ENCODE assay signal across 11 mouse cellular contexts in genomic region chr2:116813559-116813895, GRCm38 (mm10).
DNase-seq lines count a peak whose midpoint lies in the region; ATAC-seq and TF ChIP-seq lines count a peak whose summit lies in the region.
"Had no signal": no experiment of that assay in that cellular context is flagged by ENCODE, and none has a peak within 500 bp of the region (broad histone marks: within the 10 kb centered on the region; RNA-seq: fewer than 3 reads in every experiment).

No protein-coding gene starts in this region.

- DNase-seq in heart, postnatal 0 days (ENCODE audit: low spot score) = no peak
- DNase-seq in heart, embryonic 10.5 days (ENCODE audit: low spot score) = no peak
- DNase-seq in midbrain, embryonic 10.5 days (ENCODE audit: low spot score) = no peak
- no peak for DNase-seq in midbrain, embryonic 11.5 days (ENCODE audit: low spot score, missing footprints)
- DNase-seq in stomach, postnatal 0 days (ENCODE audit: low spot score) = no peak
- no peak for DNase-seq in cerebellum, postnatal 10 days
- DNase-seq: adrenal gland, adult 2 months; lung, adult 2 months; right cerebral cortex, postnatal 4 days had no signal

- H3K9me3 ChIP-seq in heart, postnatal 0 days (replicated peaks; ENCODE audit: control insufficient read depth, low read length) = no peaks in the 10 kb centered on the region
- no peaks in the 10 kb centered on the region for H3K9me3 ChIP-seq in heart, embryonic 10.5 days
- H3K9me3 ChIP-seq in midbrain, embryonic 10.5 days (replicated peaks) = no peaks in the 10 kb centered on the region
- no peaks in the 10 kb centered on the region for H3K9me3 ChIP-seq in midbrain, embryonic 11.5 days (ENCODE audit: control insufficient read depth, low read length)
- H3K9me3 ChIP-seq in limb, embryonic 13.5 days = no peaks in the 10 kb centered on the region
- H3K9me3 ChIP-seq in stomach, postnatal 0 days (ENCODE audit: control insufficient read depth, low read length) = no peaks in the 10 kb centered on the region
- H3K9me3 ChIP-seq: hindbrain, embryonic 13.5 days had no signal

- H3K27me3 ChIP-seq in heart, postnatal 0 days (ENCODE audit: control insufficient read depth, insufficient read depth, low read length) = no peaks in the 10 kb centered on the region
- H3K27me3 ChIP-seq in heart, embryonic 10.5 days (ENCODE audit: insufficient read depth, poor library complexity, severe bottlenecking) = no peaks in the 10 kb centered on the region
- peaks cover 10% of the 10 kb centered on the region; the same call in 1 of the 2 replicates for H3K27me3 ChIP-seq in midbrain, embryonic 10.5 days (ENCODE audit: low read depth, poor library complexity, severe bottlenecking)
- no peaks in the 10 kb centered on the region for H3K27me3 ChIP-seq in midbrain, embryonic 11.5 days (ENCODE audit: control insufficient read depth, insufficient read depth, low read length)
- H3K27me3 ChIP-seq in limb, embryonic 13.5 days = 0 out of 2 replicates have a peak, but pooled peaks cover 2% of the 10 kb centered on the region
- H3K27me3 ChIP-seq in stomach, postnatal 0 days (ENCODE audit: control insufficient read depth, insufficient read depth, low read length) = no peaks in the 10 kb centered on the region
- H3K27me3 ChIP-seq: hindbrain, embryonic 13.5 days had no signal

- no peak overlapping the region for H3K27ac ChIP-seq in heart, postnatal 0 days (ENCODE audit: low read depth)
- H3K27ac ChIP-seq in heart, embryonic 10.5 days = no peak overlapping the region
- peak overlapping the region; percentile 81 for H3K27ac ChIP-seq in midbrain, embryonic 10.5 days (replicated peaks)
- no peak overlapping the region for H3K27ac ChIP-seq in midbrain, embryonic 11.5 days (ENCODE audit: low read depth, low read length)
- no peak overlapping the region for H3K27ac ChIP-seq in limb, embryonic 13.5 days
- H3K27ac ChIP-seq in stomach, postnatal 0 days (replicated peaks) = no peak overlapping the region
- H3K27ac ChIP-seq: hindbrain, embryonic 13.5 days had no signal

- no peak for TF ChIP-seq EP300 in heart, postnatal 0 days (IDR thresholded peaks at IDR 0.05; ENCODE audit: low read depth)
- TF ChIP-seq EP300 in stomach, postnatal 0 days (optimal IDR thresholded peaks at IDR 0.05) = no peak

- 0 out of 2 replicates have a peak, but pooled peaks cover 12% of the 10 kb centered on the region for H3K4me1 ChIP-seq in heart, postnatal 0 days (ENCODE audit: control insufficient read depth, insufficient read depth)
- H3K4me1 ChIP-seq in heart, embryonic 10.5 days = 0 out of 2 replicates have a peak, but pooled peaks cover 3% of the 10 kb centered on the region
- H3K4me1 ChIP-seq in midbrain, embryonic 10.5 days = peaks cover 90% of the 10 kb centered on the region
- H3K4me1 ChIP-seq in midbrain, embryonic 11.5 days (ENCODE audit: control insufficient read depth, insufficient read depth, low read length) = peaks cover 51% of the 10 kb centered on the region
- peaks cover 10% of the 10 kb centered on the region for H3K4me1 ChIP-seq in limb, embryonic 13.5 days
- H3K4me1 ChIP-seq in stomach, postnatal 0 days (replicated peaks; ENCODE audit: control insufficient read depth, insufficient read depth) = no peaks in the 10 kb centered on the region

- no peak overlapping the region for H3K4me3 ChIP-seq in heart, postnatal 0 days (ENCODE audit: low read depth, low read length)
- no peak overlapping the region for H3K4me3 ChIP-seq in heart, embryonic 10.5 days
- H3K4me3 ChIP-seq in midbrain, embryonic 10.5 days = no peak overlapping the region
- no peak overlapping the region for H3K4me3 ChIP-seq in midbrain, embryonic 11.5 days (ENCODE audit: low read depth, low read length)
- H3K4me3 ChIP-seq in limb, embryonic 13.5 days = no peak overlapping the region
- H3K4me3 ChIP-seq in stomach, postnatal 0 days (ENCODE audit: low read depth, low read length) = no peak overlapping the region
- H3K4me3 ChIP-seq: hindbrain, embryonic 13.5 days had no signal

- 52% methylated on average over 5 of the region's 5 CpGs for WGBS in heart, postnatal 0 days
- 51% methylated on average over 5 of the region's 5 CpGs for WGBS in heart, embryonic 10.5 days
- WGBS in midbrain, embryonic 10.5 days = 50% methylated on average over 5 of the region's 5 CpGs
- whole genome bisulfite sequencing in midbrain, embryonic 11.5 days = 49% methylated on average over 5 of the region's 5 CpGs
- 22% methylated on average over 5 of the region's 5 CpGs for WGBS in limb, embryonic 13.5 days
- 25% methylated on average over 5 of the region's 5 CpGs for WGBS in stomach, postnatal 0 days

- no peaks in the 10 kb centered on the region for H3K36me3 ChIP-seq in heart, postnatal 0 days (replicated peaks; ENCODE audit: control insufficient read depth, insufficient read depth, low read length)
- H3K36me3 ChIP-seq in heart, embryonic 10.5 days = no peaks in the 10 kb centered on the region
- no peaks in the 10 kb centered on the region for H3K36me3 ChIP-seq in midbrain, embryonic 10.5 days
- no peaks in the 10 kb centered on the region for H3K36me3 ChIP-seq in midbrain, embryonic 11.5 days (ENCODE audit: control insufficient read depth, insufficient read depth, low read length)
- no peaks in the 10 kb centered on the region for H3K36me3 ChIP-seq in limb, embryonic 13.5 days
- no peaks in the 10 kb centered on the region for H3K36me3 ChIP-seq in stomach, postnatal 0 days (ENCODE audit: control insufficient read depth, insufficient read depth, low read length)
- H3K36me3 ChIP-seq: hindbrain, embryonic 13.5 days had no signal

- ATAC-seq in heart, postnatal 0 days (ENCODE audit: insufficient read depth, low read depth) = no peak
- ATAC-seq in midbrain, embryonic 11.5 days (ENCODE audit: low FRiP score) = no peak
- no peak for ATAC-seq in limb, embryonic 13.5 days (ENCODE audit: low FRiP score, low read depth)
- no peak for ATAC-seq in stomach, postnatal 0 days (ENCODE audit: low FRiP score, low TSS enrichment)

- H3K9ac ChIP-seq in heart, postnatal 0 days (replicated peaks; ENCODE audit: low read depth, low read length) = no peak overlapping the region
- H3K9ac ChIP-seq in midbrain, embryonic 11.5 days (ENCODE audit: low read length) = no peak overlapping the region
- H3K9ac ChIP-seq in limb, embryonic 13.5 days = no peak overlapping the region
- no peak overlapping the region for H3K9ac ChIP-seq in stomach, postnatal 0 days (ENCODE audit: low read length)
- H3K9ac ChIP-seq: hindbrain, embryonic 13.5 days had no signal

- H3K4me2 ChIP-seq in heart, postnatal 0 days (ENCODE audit: low read depth, low read length) = 0 out of 2 replicates have a peak overlapping the region, but pooled peaks have one; percentile 16
- no peak overlapping the region for H3K4me2 ChIP-seq in midbrain, embryonic 11.5 days
- H3K4me2 ChIP-seq in limb, embryonic 13.5 days (replicated peaks) = peak overlapping the region; percentile 31
- peak overlapping the region; percentile 35 for H3K4me2 ChIP-seq in stomach, postnatal 0 days (replicated peaks; ENCODE audit: low read depth)
- H3K4me2 ChIP-seq: hindbrain, embryonic 13.5 days had no signal

- no peak for TF ChIP-seq CTCF in heart, postnatal 0 days (IDR thresholded peaks at IDR 0.05; ENCODE audit: low read depth)
- TF ChIP-seq CTCF in stomach, postnatal 0 days (IDR thresholded peaks at IDR 0.05; ENCODE audit: low read depth) = no peak
